Mouse (Mus musculus) spleen, adult 2 months (tissue): ENCODE measurements at regions not wholly inside any gene's neighbourhood (a gene's known extent, or its start where the extent isn't known, plus 50 kb on each side); places are given as distances from the start of the nearest gene placed in this dataset.

Source experiments
- CTCF ChIP-seq: fragments of 200-500 bp; IDR thresholded peaks from 2 replicates; pipeline ENCODE4 v1.5.1; 2011; ENCODE audit warnings: mild to moderate bottlenecking, inconsistent platforms; ENCODE audit not compliant: insufficient read depth, insufficient read length, insufficient replicate concordance; ENCODE audit errors: extremely low read depth
- POLR2A ChIP-seq: fragments of 200-500 bp; IDR thresholded peaks from 2 replicates; pipeline ENCODE4 v1.6.1; 2011; ENCODE audit warnings: low read depth, low read length, inconsistent platforms

GRCm38 (mm10) chr15:56199336-56199735 is 1278.1 kb downstream of the Slc22a22 start:
- TF ChIP-seq CTCF (no peak), POLR2A (no peak)
